Mouse (Mus musculus) embryo, embryonic 11 days (tissue): ENCODE results near the gene Dbndd2.

ENCODE experiments used
- DNase-seq: peaks from one replicate; pipeline ENCODE4 v3.0.0-alpha.2; 2015

Gene Dbndd2

DNA sequence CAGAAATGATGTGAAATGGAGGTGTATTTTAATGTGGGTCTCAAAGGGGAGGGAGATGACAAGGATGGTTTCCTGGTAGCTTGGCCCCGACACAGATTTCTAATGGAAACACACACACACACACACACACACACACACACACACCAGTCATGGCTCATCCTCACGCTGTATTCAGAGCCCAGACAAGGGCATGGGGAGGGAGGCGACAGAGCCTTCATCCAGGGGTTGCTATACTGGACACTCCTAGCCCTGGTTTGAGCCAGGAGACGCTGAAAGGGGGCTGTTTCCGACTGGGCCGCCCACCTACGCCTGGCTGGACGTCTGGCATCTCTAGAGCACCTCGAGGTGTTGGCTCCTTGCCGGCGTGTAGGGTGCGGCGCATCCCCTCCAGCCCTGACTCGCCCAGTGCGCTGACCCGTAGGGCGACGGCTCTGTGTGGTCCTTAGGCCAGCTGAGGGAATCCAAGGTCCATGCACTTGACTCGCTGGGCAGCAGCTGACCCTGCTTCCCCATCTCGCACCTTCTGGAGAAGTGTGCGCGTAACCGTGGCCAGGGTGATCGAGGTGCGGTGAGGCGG lies at the start of gene Dbndd2:
TSS of gene Dbndd2 (plus strand) at position 426 of the 577 bp plus-strand sequence.
- no peak for DNase-seq

GRCm38 (mm10) chr2:164436215-164436913 lies 49.5 kb upstream of the Dbndd2 start:
- no peak for DNase-seq

- DNase-seq: no peak
These were observed 48.9 kb upstream of the Dbndd2 start for GRCm38 (mm10) chr2:164436961-164437360.

- no peak for DNase-seq
These were observed 48.2 kb upstream of the Dbndd2 start for GRCm38 (mm10) chr2:164437710-164438109.

- DNase-seq: no peak
These were observed 47.6 kb upstream of the Dbndd2 start for GRCm38 (mm10) chr2:164438257-164438656.

GRCm38 (mm10) chr2:164439001-164439421 lies 46.9 kb upstream of the Dbndd2 start:
- no peak for DNase-seq

DNA sequence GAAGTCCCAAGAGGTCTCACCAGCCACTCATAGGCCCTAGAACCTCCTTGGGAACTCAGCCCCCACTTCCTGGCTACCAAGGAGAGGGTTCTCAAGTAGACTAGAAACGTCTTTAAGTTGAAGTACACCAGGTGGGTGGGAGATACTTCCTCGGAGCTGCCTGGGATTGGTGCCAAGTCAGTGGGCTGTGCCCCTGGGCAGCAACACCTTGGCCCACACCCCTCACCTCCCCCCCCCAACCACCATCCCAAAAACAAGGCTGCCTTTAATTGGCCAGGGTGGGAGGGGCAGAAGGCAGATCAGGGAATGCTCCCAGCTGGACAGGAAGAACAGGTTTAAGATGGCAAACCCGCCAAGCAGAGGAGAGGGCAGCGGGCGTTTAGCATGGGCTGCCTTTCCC lies 45.6 kb upstream of the Dbndd2 start:
- DNase-seq: no peak

DNA sequence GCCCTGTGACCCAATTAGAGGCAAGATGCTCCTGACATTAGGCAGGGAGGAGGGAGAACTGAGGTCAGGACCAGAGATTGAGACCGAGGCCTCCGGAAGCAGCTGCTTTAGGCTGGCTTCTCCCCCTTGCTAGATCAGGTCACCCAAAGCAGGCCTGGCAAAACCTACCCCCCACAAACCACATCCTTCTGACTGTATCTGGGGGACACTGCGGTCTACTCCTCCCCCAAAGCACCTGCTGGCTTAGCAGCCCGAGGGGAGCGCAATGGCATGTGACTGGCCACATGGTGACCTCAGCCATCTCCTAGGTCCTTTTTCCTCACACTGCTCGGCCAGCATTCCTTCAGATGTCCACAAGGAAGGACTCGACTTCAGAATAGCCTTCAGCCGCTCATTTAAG lies 44.8 kb upstream of the Dbndd2 start:
- DNase-seq: no peak

- DNase-seq: no peak
These were observed 44.2 kb upstream of the Dbndd2 start for GRCm38 (mm10) chr2:164441731-164442130.

GRCm38 (mm10) chr2:164442315-164443050 lies 43.4 kb upstream of the Dbndd2 start:
- DNase-seq: no peak

DNA sequence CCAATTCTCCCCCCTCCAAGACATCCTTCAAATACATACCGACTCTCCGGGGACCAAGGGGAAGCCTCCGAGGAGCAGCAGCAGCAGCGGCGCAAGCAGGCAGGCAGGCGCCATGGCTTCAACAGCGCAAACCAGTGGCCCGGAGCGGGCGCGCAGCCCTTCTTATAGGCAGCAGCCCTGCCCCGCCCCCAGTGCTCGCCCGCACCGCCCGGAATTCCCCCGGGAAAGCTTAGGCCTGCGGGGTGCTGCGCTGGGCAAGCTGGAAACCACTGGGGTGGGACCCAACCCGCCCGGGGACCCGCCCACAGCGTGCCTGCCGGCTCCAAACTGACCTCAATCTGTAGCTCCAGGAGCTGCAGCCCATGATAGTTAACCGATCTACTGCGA lies 42.9 kb upstream of the Dbndd2 start:
- DNase-seq: peak; percentile 88

DNA sequence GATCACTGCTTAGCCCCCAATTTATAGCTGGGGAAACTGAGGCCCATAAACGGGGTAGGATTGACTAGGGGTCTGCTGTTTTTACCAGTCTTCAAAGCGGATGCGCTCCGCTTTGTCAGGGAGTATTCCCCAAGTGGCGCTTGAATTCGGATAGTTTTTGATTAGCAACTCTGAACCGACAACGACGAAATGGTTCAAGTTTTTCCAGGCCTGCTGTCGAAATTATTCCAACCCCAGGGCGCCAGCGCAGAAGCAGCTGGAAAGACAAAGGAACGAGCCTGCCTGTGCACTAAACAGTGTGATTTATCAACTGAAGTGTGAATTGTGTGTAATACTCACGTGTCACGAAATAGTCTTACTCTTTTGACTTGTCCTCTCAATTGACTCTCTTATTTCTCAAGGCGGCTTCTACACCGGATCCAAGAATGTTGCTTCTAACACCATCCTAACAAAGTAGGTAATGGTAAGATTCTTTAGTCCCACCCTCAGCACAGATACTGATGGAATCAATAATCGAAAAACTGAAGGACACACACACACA lies 42.4 kb upstream of the Dbndd2 start, which contains the start of gene Sdc4:
TSS of gene Sdc4 (minus strand) at position 428 of the 541 bp plus-strand sequence.
- no peak for DNase-seq

- DNase-seq: no peak
These were observed 41.2 kb upstream of the Dbndd2 start for GRCm38 (mm10) chr2:164444701-164445100.

DNA sequence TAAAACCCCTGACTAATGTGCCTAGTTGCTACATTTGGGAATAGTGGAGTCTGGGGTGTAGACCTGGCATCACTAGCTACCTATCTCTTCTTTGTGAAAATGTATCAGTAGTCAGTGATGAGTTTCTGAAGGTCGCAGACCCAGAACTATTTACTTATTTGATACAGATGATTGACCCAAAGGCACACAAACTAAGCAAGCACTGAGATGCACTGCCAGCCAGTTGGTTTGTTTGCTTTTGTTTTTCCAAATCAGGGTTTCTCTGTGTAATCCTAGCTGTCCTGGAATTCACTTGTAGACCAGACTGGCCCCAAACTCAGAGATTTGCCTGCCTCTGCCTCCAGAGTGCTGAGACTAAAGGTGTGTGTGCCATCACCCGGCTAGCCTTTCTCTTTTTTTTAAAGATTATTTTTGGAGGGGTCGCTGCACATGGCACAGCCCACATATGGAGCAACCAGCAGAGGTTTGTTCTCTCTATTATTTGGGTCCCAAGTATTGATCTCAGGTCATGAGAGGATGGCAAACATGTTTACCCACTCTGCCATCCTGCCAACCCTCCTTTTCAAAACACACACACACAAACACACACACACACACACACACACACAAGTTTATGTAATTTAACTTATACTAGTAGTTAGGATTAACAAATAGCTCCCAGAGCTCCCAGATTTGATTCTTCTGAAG lies 40.4 kb upstream of the Dbndd2 start:
- no peak for DNase-seq

DNA sequence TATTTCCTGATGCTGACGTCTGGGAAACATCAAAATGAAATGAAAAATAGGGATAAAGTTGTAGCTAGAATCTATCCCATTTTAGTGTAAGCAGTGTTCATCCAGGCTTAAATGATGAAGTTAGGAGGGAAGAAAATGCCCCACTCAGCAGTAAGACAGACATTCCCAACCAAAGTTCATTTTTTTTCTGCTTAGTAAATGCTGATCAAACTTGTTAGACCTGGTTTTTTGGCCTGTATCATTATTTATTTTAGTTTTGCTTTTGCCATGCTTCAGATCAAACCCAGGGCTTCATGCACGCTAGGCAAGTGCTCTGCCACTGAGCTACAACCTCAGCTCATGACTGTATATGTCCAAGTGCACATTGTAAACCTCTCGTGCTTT lies 39.8 kb upstream of the Dbndd2 start:
- DNase-seq: no peak

DNA sequence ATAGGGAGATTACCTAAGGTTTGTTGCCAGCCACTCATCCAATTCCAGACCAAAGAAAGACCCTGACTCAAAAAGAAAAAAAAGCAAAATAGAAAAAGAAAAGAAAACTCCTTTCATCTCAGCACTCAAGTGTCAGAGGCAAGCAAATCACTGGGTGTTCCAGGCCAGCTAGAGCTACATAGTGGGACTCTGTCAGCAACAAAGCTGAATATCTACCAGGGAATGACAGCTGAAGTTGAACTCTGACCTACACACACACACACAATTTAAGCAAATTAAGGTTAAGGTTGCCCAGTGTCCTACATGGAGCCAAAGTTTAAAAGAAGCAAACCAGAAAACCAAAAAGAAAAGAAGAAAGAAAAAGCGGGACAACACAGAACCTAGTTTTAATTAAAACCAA lies 37.8 kb upstream of the Dbndd2 start:
- no peak for DNase-seq

DNA sequence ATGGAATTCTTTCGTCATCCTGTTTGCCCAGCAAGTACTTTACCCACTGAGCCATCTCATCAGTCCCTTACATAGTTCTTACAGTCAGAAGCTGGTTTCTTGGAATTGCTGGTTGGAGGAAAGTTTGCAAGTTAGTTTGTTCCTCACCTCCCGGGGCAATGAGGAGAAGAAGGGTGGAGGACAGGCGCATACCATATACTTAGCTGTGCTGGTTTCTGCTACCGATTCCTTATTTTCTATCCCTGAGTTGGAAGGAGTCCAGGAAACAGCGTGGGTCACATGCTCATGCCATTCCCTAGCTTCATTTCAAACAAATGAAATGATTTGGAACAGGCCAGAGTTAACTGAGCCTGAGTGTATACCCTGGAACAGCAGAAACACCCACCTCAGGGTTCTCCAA lies 37.0 kb upstream of the Dbndd2 start:
- DNase-seq: no peak

DNA sequence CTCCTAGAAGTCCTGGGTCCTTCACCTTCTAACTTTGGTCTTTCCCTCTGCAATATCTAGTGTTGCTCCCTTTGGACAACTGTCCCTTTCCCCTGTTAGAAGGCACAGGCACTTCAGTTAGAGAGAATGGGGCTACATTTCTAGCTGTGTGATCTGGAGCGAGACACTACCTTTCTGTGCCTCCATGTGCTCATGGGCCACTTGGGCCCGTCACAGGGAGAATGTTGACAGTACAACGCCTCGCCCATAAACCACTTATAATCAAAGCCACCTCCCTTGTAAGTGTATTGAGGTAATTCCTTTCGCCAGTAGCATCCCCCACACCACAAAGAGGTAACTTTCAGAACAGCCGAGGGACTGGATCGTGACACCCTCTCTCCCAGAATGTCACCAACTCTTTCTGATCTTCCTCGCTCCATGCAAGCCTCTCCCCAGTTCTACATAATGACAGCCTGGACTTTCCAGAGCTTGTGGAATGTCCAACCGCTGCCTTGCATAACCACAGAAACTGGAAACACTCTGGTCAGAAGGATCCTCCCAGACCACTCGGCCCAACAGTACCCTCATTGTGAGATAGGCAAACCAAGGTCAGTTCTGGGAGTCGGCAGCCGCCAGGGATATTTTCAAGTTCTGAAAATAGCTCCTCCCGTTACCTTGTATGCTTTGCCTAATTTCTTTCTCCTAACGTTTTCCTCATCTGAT lies 36.4 kb upstream of the Dbndd2 start:
- DNase-seq: no peak

DNA sequence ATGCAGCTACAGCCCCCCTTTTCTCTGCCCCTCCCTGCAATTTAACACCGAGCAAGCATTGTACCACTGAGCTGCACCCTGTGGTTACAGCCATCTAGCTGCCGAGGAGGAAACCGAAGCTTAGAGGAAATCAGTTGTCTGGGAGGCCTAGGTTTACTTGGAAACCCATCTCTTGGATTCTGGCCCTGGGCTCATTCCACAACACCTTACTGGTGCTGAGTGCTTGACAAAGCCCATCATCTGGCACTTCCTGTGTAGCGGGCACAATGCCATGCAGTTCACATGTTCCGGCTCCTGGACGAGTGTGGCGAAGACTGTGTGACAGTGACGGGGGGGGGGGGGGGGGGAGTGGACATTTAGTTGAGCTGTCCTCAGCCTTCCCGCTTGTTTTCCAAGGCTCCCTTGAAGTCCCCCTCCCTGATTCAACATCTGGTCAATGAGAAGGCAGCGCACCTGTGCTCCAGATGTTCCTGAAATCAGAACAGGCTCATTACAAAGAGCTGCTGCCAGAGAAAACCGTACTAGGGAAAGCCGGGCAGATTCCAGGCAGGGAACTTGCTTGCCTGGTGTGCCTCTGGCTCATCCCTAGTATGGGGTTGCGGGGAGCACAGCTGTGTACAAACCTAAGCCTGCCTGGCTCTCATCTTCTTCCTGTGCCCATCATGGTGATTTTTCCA lies 33.8 kb upstream of the Dbndd2 start:
- peak; percentile 50 for DNase-seq

GRCm38 (mm10) chr2:164453047-164453757 lies 32.7 kb upstream of the Dbndd2 start:
- DNase-seq: no peak

GRCm38 (mm10) chr2:164453887-164454500 lies 31.9 kb upstream of the Dbndd2 start:
- DNase-seq: no peak
